Mouse (Mus musculus) neural tube, embryonic 10.5 days (tissue): ENCODE results near the gene Gm26897.

Experiments
- DNase-seq: peaks from one replicate; pipeline ENCODE4 v3.0.0-alpha.2; 2017; ENCODE audit warnings: low spot score; ENCODE audit errors: extremely low spot score

Gm26897 gene

GRCm38 (mm10) chr5:111733851-111734250 lies at the start of gene Gm26897:
TSS of gene Gm26897 (plus strand) at chr5:111733924.
- DNase-seq, result no peak

- no peak for DNase-seq
These were observed 46.4 kb upstream of the Gm26897 start for GRCm38 (mm10) chr5:111687370-111687769.

- DNase-seq, result no peak
These were observed 45.1 kb upstream of the Gm26897 start for GRCm38 (mm10) chr5:111688584-111688983.

GRCm38 (mm10) chr5:111697996-111698395 lies 35.7 kb upstream of the Gm26897 start:
- DNase-seq, result no peak

GRCm38 (mm10) chr5:111699711-111700303 lies 33.9 kb upstream of the Gm26897 start:
- DNase-seq, result no peak

GRCm38 (mm10) chr5:111701634-111702329 lies 31.9 kb upstream of the Gm26897 start:
- DNase-seq, result peak; percentile 44

GRCm38 (mm10) chr5:111703586-111703985 lies 30.1 kb upstream of the Gm26897 start:
- no peak for DNase-seq

GRCm38 (mm10) chr5:111704326-111704725 lies 29.4 kb upstream of the Gm26897 start:
- no peak for DNase-seq

GRCm38 (mm10) chr5:111709195-111709901 lies 24.4 kb upstream of the Gm26897 start:
- no peak for DNase-seq

- no peak for DNase-seq
These were observed 14.7 kb upstream of the Gm26897 start for GRCm38 (mm10) chr5:111719018-111719417.

GRCm38 (mm10) chr5:111720726-111721125 lies 13.0 kb upstream of the Gm26897 start:
- DNase-seq, result no peak

- no peak for DNase-seq
These were observed 9.0 kb upstream of the Gm26897 start for GRCm38 (mm10) chr5:111724713-111725112.

- no peak for DNase-seq
These were observed 8.4 kb upstream of the Gm26897 start for GRCm38 (mm10) chr5:111725195-111725920.

- no peak for DNase-seq
These were observed 5.3 kb upstream of the Gm26897 start for GRCm38 (mm10) chr5:111728411-111728810.

GRCm38 (mm10) chr5:111730560-111731167 lies 3.1 kb upstream of the Gm26897 start:
- DNase-seq, result peak; percentile 51

- DNase-seq, result no peak
These were observed 1.5 kb upstream of the Gm26897 start for GRCm38 (mm10) chr5:111732194-111732593.

GRCm38 (mm10) chr5:111739480-111739879 lies 5.8 kb downstream of the Gm26897 start:
- DNase-seq, result no peak

- DNase-seq, result no peak
These were observed 6.9 kb downstream of the Gm26897 start for GRCm38 (mm10) chr5:111740384-111741275.

GRCm38 (mm10) chr5:111741352-111741751 lies 7.6 kb downstream of the Gm26897 start:
- peak; percentile 32 for DNase-seq

GRCm38 (mm10) chr5:111742290-111742898 lies 8.7 kb downstream of the Gm26897 start:
- DNase-seq, result no peak
